Mouse (Mus musculus) neural tube, embryonic 13.5 days (tissue): ENCODE measurements around the gene Vmn2r88. TPM values are rescaled to one million over a fixed set of nuclear protein-coding genes. Genes with fewer than 3 reads are reported as not detected.
"Not testable (repeated sequence)": the region's sequence is repeated elsewhere in the genome, so short reads cannot be mapped to it uniquely, and the experiment has no call there.

Experiments used
- ATAC-seq: fragments of 200-750 bp; cut with Nextera tagmentation; 2 replicates; pipeline ENCODE4 v1.8.0; 2017; ENCODE audit warnings: low read depth, mild to moderate bottlenecking, moderate TSS enrichment, moderate library complexity
- H3K27ac ChIP-seq: fragments of 300-500 bp; sonication (generic); replicated peaks from 2 replicates; pipeline ENCODE4 v1.5.1; 2015; ENCODE audit warnings: moderate library complexity, mild to moderate bottlenecking, inconsistent platforms
- H3K27me3 ChIP-seq: fragments of 300-500 bp; sonication (generic); 2 replicates; pipeline ENCODE4 v1.6.1; 2015; ENCODE audit warnings: mild to moderate bottlenecking, inconsistent platforms
- H3K36me3 ChIP-seq: fragments of 300-500 bp; sonication (generic); 2 replicates; pipeline ENCODE4 v1.6.1; 2015; ENCODE audit warnings: mild to moderate bottlenecking, inconsistent platforms
- H3K4me1 ChIP-seq: fragments of 300-500 bp; sonication (generic); replicated peaks from 2 replicates; pipeline ENCODE4 v1.6.1; 2015; ENCODE audit warnings: inconsistent platforms
- H3K4me2 ChIP-seq: fragments of 300-500 bp; sonication (generic); 2 replicates; pipeline ENCODE4 v1.6.1; 2015; ENCODE audit warnings: inconsistent platforms, mild to moderate bottlenecking, moderate library complexity
- H3K4me3 ChIP-seq: fragments of 300-500 bp; sonication (generic); 2 replicates; pipeline ENCODE4 v1.5.1; 2015; ENCODE audit warnings: mild to moderate bottlenecking, inconsistent platforms
- H3K9ac ChIP-seq: fragments of 300-500 bp; sonication (generic); 2 replicates; pipeline ENCODE4 v1.6.1; 2015; ENCODE audit warnings: moderate library complexity, mild to moderate bottlenecking, inconsistent platforms
- H3K9me3 ChIP-seq: fragments of 300-500 bp; sonication (generic); 2 replicates; pipeline ENCODE4 v1.6.1; 2016; ENCODE audit warnings: inconsistent platforms
- WGBS: fragments of 180-500 bp; shearing (Covaris S2); methylation state at CpG from one replicate; pipeline ENCODE4 v1.1.7; 2015; 5-methylcytosine and 5-hydroxymethylcytosine counted together
- polyA plus RNA-seq: library from polyadenylated mRNA; unstranded; fragments of >200 nt; fragmentation: Nextera tagmentation; extraction: Ambion mirVana; gene quantifications from 2 replicates; pipeline ENCODE4 v1.2.1, GENCODE M21; 2015

The Vmn2r88 gene
- polyA plus RNA-seq = not detected in 2 replicates

DNA sequence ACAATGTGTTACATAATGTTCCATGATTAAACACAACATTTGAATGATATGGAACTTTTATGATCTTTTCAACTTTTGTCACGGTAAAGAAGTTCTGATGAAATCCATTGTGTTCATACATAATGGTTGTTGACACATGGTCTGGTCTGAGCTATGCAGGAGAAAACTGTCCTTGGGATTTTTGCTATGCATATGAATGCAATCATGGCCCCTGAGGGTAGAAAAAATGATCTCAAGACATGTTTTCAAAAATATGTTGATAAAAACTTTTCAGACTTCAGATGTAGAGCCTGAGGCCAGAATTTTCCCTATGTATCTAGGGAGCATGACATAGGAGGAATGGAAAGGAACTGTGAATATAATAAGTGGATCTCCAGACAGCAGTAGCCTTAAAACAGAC lies at the start of gene Vmn2r88:
Gene Vmn2r88 (plus strand): TSS at position 301 of the 400 bp plus-strand sequence.
- no peak within 1 kb of the TSS for H3K27ac ChIP-seq
- no peak within 1 kb of the TSS for H3K4me2 ChIP-seq
- H3K9ac ChIP-seq = no peak within 1 kb of the TSS
- WGBS = 93% methylated on average over 1 of the region's 1 CpGs
- no peaks in the 10 kb centered on the region for H3K4me1 ChIP-seq
- no peaks in the 10 kb centered on the region for H3K27me3 ChIP-seq
- no peaks in the 10 kb centered on the region for H3K9me3 ChIP-seq
- H3K36me3 ChIP-seq = no peaks in the 10 kb centered on the region
- no peak for ATAC-seq
- no peak within 1 kb of the TSS for H3K4me3 ChIP-seq

DNA sequence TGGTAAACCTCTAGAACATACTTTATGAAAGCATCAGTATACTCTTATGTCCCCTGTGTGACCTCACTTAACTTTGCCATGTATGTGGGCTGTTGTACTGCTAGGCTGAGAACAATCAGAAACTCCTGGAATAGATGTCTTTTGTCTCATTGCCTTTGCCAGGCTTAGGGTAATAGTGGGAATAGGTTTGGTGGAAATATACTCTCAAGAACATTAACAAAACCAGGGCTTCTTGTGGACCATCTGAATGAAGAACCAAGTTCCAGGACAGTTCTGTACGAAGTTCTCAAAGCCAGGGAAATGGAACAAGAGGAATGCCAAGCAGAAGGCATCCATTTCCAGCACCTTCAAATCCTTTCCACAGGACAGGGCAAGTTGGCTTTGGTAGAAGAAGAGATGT lies 49.2 kb upstream of the Vmn2r88 start, which contains the start of gene Gm7247:
Gene Gm7247 (plus strand): TSS at position 301 of the 400 bp plus-strand sequence.
- no peak within 1 kb of the TSS for H3K4me3 ChIP-seq
- no peaks in the 10 kb centered on the region for H3K36me3 ChIP-seq
- H3K4me2 ChIP-seq = no peak within 1 kb of the TSS
- H3K9me3 ChIP-seq = no peaks in the 10 kb centered on the region
- peaks cover 3% of the 10 kb centered on the region for H3K27me3 ChIP-seq
- 82% methylated on average over 1 of the region's 1 CpGs for WGBS
- no peak for ATAC-seq
- no peak within 1 kb of the TSS for H3K27ac ChIP-seq
- no peak within 1 kb of the TSS for H3K9ac ChIP-seq
- no peaks in the 10 kb centered on the region; the same call in 1 of the 2 replicates for H3K4me1 ChIP-seq

- no peak overlapping the region for H3K4me2 ChIP-seq
- H3K9me3 ChIP-seq = peaks cover 20% of the 10 kb centered on the region
- H3K4me3 ChIP-seq = no peak overlapping the region
- no peaks in the 10 kb centered on the region for H3K4me1 ChIP-seq
- ATAC-seq = no peak
- no peaks in the 10 kb centered on the region for H3K36me3 ChIP-seq
- no peak overlapping the region for H3K27ac ChIP-seq
- 95% methylated on average over 20 of the region's 20 CpGs for WGBS
- no peak overlapping the region for H3K9ac ChIP-seq
- no peaks in the 10 kb centered on the region for H3K27me3 ChIP-seq
Measured at GRCm38 (mm10) chr14:51382805-51383204, 27.8 kb upstream of the Vmn2r88 start.

DNA sequence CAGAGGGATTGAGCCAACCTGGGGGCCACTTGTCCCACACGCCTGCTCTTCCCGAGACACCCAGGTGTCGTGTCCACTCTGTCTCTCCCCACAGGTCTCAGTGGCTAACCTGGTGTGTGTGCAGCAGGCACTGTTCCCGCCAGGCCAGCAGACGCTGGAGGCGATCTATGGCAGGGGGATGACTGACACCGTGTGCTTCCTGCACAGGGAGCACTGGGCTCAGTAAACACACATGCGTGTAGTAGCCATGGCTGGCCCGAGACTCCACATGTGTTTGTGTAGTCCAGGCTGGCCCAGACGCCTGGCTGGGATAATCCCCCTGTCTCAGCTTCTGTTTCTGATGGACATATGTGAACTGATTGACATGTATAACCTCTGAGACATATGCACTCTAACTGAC lies 26.3 kb upstream of the Vmn2r88 start:
- Histone ChIP-seq H3K27me3 (no peaks in the 10 kb centered on the region), H3K4me3 (no peak overlapping the region), H3K27ac (no peak overlapping the region), H3K4me1 (no peaks in the 10 kb centered on the region), H3K9ac (no peak overlapping the region), H3K9me3 (peaks cover 25% of the 10 kb centered on the region), H3K4me2 (no peak overlapping the region), H3K36me3 (no peaks in the 10 kb centered on the region)
- 96% methylated on average over 10 of the region's 10 CpGs for WGBS
- peak; percentile 41; the same call in 1 of the 2 replicates for ATAC-seq

- Histone ChIP-seq H3K9me3 (peaks cover 25% of the 10 kb centered on the region), H3K4me2 (no peak overlapping the region), H3K4me3 (no peak overlapping the region), H3K27me3 (no peaks in the 10 kb centered on the region), H3K9ac (no peak overlapping the region), H3K4me1 (no peaks in the 10 kb centered on the region), H3K27ac (no peak overlapping the region), H3K36me3 (no peaks in the 10 kb centered on the region)
- WGBS = 60% methylated on average over 4 of the region's 4 CpGs
- ATAC-seq = peak; percentile 55
Measured at GRCm38 (mm10) chr14:51385741-51386140, 24.9 kb upstream of the Vmn2r88 start.

DNA sequence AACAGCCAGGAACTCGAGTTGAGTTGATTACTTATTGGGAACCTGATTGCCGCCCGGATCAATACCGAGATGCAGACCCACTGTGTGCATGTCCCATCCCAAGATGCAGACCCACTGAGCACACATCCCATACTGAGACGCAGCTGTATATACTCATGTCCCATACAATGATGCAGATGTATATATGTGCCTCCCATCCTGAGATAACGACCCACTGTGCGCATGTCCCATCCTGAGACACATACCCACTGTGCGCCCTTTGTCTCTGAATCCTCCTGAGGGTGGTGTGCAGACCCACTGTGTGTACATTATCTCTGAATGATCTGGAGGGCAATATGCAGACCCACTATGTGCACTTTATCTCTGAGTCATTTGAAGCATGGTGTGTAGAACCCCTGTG lies 22.9 kb upstream of the Vmn2r88 start:
- WGBS = 93% methylated on average over 8 of the region's 8 CpGs
- H3K4me1 ChIP-seq = no peaks in the 10 kb centered on the region
- no peak for ATAC-seq

GRCm38 (mm10) chr14:51388222-51388621 lies 22.4 kb upstream of the Vmn2r88 start:
- Histone ChIP-seq H3K4me2 (no peak overlapping the region), H3K4me3 (no peak overlapping the region), H3K27ac (no peak overlapping the region), H3K9ac (no peak overlapping the region), H3K4me1 (no peaks in the 10 kb centered on the region), H3K36me3 (no peaks in the 10 kb centered on the region), H3K9me3 (peaks cover 16% of the 10 kb centered on the region), H3K27me3 (no peaks in the 10 kb centered on the region)
- WGBS = 92% methylated on average over 9 of the region's 9 CpGs
- ATAC-seq = no peak

More for the DNA sequence above, 22.9 kb upstream of the Vmn2r88 start:
- H3K27ac ChIP-seq = no peak overlapping the region
- no peak overlapping the region for H3K9ac ChIP-seq
- H3K4me3 ChIP-seq = no peak overlapping the region
- no peak overlapping the region for H3K4me2 ChIP-seq
- no peaks in the 10 kb centered on the region for H3K36me3 ChIP-seq
- H3K27me3 ChIP-seq = no peaks in the 10 kb centered on the region
- H3K9me3 ChIP-seq = peaks cover 21% of the 10 kb centered on the region

GRCm38 (mm10) chr14:51423885-51424284 lies 13.3 kb downstream of the Vmn2r88 start:
- Histone ChIP-seq H3K9ac (no peak overlapping the region), H3K4me3 (no peak overlapping the region), H3K4me1 (no peaks in the 10 kb centered on the region), H3K27me3 (no peaks in the 10 kb centered on the region), H3K9me3 (peaks cover 5% of the 10 kb centered on the region; the same call in 1 of the 2 replicates), H3K4me2 (no peak overlapping the region), H3K36me3 (no peaks in the 10 kb centered on the region), H3K27ac (no peak overlapping the region)
- no peak for ATAC-seq
- 65% methylated on average over 2 of the region's 2 CpGs for WGBS

GRCm38 (mm10) chr14:51430138-51430537 lies 19.5 kb downstream of the Vmn2r88 start:
- H3K27me3 ChIP-seq = not testable (repeated sequence)

DNA sequence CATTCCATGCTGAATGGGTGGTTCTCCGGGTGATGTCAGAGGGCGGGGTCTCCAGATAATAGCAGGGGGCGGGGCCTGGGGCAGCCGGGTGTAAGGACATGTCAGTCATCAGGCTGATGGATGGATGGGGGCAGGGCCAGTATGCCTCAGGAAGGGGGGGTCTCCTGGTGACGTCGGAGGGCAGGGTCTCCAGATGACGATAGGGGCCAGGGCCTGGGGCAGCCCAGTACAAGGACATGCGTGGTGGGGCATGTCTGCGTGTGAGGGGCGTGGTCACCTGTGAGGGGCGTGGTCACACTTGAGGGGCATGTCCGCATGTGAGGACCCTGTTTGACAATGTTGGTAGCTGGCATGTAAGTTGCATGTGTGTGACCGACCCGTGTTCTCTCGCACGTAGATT lies 23.9 kb downstream of the Vmn2r88 start:
- Histone ChIP-seq H3K4me1 (no peaks in the 10 kb centered on the region), H3K4me3 (no peak overlapping the region), H3K4me2 (no peak overlapping the region), H3K9ac (no peak overlapping the region), H3K27me3 (no peaks in the 10 kb centered on the region), H3K27ac (no peak overlapping the region), H3K36me3 (no peaks in the 10 kb centered on the region), H3K9me3 (peaks cover 9% of the 10 kb centered on the region; the same call in 1 of the 2 replicates)
- ATAC-seq = no peak; the same call in 1 of the 2 replicates
- 93% methylated on average over 16 of the region's 16 CpGs for WGBS

More at GRCm38 (mm10) chr14:51430138-51430537, 19.5 kb downstream of the Vmn2r88 start:
- not testable (repeated sequence) for ATAC-seq, H3K4me3 ChIP-seq, H3K27ac ChIP-seq, H3K4me1 ChIP-seq, H3K36me3 ChIP-seq, H3K9ac ChIP-seq, H3K4me2 ChIP-seq
- H3K9me3 ChIP-seq = peaks cover 13% of the 10 kb centered on the region

DNA sequence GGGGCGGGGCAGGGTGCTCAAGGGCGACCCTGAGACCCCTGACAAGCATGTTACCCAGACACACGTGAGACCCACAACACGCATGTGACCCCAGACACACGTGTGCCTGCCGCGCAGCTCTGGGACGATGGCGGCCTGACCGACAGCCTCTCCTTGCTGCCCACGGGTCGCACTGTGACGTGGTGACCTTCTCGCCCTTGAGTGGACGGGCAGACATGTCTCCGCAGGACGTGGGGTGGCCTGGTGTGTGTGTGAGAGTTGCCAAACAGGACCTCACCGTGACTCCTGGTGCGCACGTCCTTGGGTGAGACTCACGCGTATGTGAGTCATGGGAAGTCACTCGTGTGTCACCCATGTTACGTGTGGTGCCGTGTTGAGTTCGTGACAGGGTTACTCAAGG lies 24.4 kb downstream of the Vmn2r88 start:
- no peak for ATAC-seq
- Histone ChIP-seq H3K9ac (no peak overlapping the region), H3K36me3 (no peaks in the 10 kb centered on the region), H3K4me3 (no peak overlapping the region), H3K27me3 (no peaks in the 10 kb centered on the region), H3K4me2 (no peak overlapping the region), H3K9me3 (peaks cover 9% of the 10 kb centered on the region; the same call in 1 of the 2 replicates), H3K4me1 (no peaks in the 10 kb centered on the region), H3K27ac (no peak overlapping the region)
- WGBS = 96% methylated on average over 26 of the region's 26 CpGs

DNA sequence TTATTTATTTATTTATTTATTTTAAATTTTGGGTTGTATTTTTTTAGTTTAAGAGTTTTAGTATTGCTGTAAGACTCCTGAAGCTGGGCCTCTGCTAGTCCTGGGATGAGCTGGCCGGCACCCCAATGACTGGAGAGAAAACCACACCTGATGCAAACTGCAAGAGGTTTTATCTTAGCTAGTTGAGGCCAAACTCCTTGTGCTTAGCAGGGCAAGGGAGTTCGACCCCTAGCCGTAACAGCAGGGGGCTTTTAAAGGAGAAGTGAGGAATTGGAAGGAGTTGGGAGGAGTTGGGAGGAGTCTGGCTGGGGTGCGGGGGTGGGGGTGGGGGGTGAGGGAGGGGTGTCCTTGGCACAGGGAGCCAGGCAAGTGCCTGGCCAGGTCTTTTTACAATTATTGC lies 28.3 kb downstream of the Vmn2r88 start:
- no peak for ATAC-seq
- Histone ChIP-seq H3K4me1 (no peaks in the 10 kb centered on the region), H3K27ac (no peak overlapping the region), H3K36me3 (no peaks in the 10 kb centered on the region), H3K9me3 (peaks cover 9% of the 10 kb centered on the region; the same call in 1 of the 2 replicates), H3K9ac (no peak overlapping the region), H3K4me2 (no peak overlapping the region), H3K27me3 (no peaks in the 10 kb centered on the region), H3K4me3 (no peak overlapping the region)
- WGBS = 81% methylated on average over 4 of the region's 4 CpGs

DNA sequence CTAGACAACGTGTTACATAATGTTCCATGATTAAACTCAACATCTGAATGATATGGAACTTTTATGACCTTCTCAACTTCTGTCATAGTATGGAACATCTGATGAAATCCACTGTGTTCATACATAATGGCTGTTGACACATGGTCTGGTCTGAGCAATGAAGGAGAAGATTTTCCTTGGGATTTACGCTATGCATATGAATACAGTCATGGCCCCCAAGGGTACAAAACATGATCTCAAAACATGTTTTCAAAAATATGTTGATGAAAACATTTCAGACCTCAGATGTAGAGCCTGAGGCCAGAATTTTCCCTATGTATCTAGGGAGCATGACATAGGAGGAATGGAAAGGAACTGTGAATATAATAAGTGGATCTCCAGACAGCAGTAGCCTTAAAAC lies 40.9 kb downstream of the Vmn2r88 start, which contains the start of gene Vmn2r89:
Gene Vmn2r89 (plus strand): TSS at position 301 of the 400 bp plus-strand sequence.
- not testable (repeated sequence) for ATAC-seq, H3K9ac ChIP-seq, H3K4me3 ChIP-seq, H3K36me3 ChIP-seq, H3K4me2 ChIP-seq, H3K4me1 ChIP-seq, H3K9me3 ChIP-seq, H3K27me3 ChIP-seq, H3K27ac ChIP-seq
- 89% methylated on average over 2 of the region's 2 CpGs for WGBS
